Comparison of ENCODE assay signal across 30 mouse cellular contexts in the genomic region with DNA sequence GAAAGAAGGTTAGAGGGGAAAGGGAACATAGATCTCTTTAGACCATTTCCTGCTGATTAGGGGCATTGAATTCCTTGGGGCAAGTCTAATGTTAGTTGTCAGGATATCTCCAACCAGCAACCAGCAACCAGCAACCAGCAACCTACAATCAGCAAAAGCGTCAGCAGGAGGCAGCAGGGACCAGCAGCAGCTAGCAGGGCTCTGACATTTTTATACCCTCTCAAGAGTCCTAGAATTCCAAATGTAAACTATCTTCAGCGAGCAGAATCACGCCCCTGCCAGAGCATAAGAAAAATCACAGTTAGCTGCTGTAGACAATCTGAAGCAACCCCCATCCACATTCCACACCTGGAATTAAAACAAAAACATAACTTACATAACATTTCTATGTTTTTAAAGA. TPM values are rescaled to one million over a fixed set of nuclear protein-coding genes. Genes with fewer than 3 reads are reported as not detected.
DNase-seq lines count a peak whose midpoint lies in the region; ATAC-seq and TF ChIP-seq lines count a peak whose summit lies in the region.
"Had no signal": no experiment of that assay in that cellular context is flagged by ENCODE, and none has a peak within 500 bp of the region (broad histone marks: within the 10 kb centered on the region; RNA-seq: fewer than 3 reads in every experiment).

No protein-coding gene starts in this region.

- intact Hi-C loops in heart, postnatal 14 days (cut with DNase I): no loop called here

- no peaks in the 10 kb centered on the region for H3K9me3 ChIP-seq in liver, postnatal 0 days (ENCODE audit: low read length)
- H3K9me3 ChIP-seq in lung, postnatal 0 days (ENCODE audit: low read length): no peaks in the 10 kb centered on the region
- H3K9me3 ChIP-seq in stomach, postnatal 0 days (ENCODE audit: control insufficient read depth, low read length): no peaks in the 10 kb centered on the region
- H3K9me3 ChIP-seq: forebrain, embryonic 13.5 days; G1E; hindbrain, embryonic 10.5 days; hindbrain, embryonic 15.5 days; liver, embryonic 15.5 days; midbrain, embryonic 15.5 days had no signal

- H3K27ac ChIP-seq in liver, adult 2 months (replicated peaks; ENCODE audit: insufficient read depth, low read depth, low read length): no peak overlapping the region
- no peak overlapping the region for H3K27ac ChIP-seq in liver, postnatal 0 days (ENCODE audit: low read depth)
- H3K27ac ChIP-seq in lung, postnatal 0 days (ENCODE audit: low read length): no peak overlapping the region
- H3K27ac ChIP-seq in stomach, postnatal 0 days (replicated peaks): no peak overlapping the region
- H3K27ac ChIP-seq: forebrain, embryonic 13.5 days; hindbrain, embryonic 10.5 days; hindbrain, embryonic 15.5 days; liver, embryonic 15.5 days; midbrain, embryonic 15.5 days had no signal

- H3K27me3 ChIP-seq in liver, adult 2 months (ENCODE audit: control insufficient read depth, insufficient read depth, low read length): peaks cover 9% of the 10 kb centered on the region; the same call in 1 of the 2 replicates
- H3K27me3 ChIP-seq in liver, postnatal 0 days (ENCODE audit: insufficient read depth, low read length): no peaks in the 10 kb centered on the region
- H3K27me3 ChIP-seq in lung, postnatal 0 days (replicated peaks; ENCODE audit: insufficient read depth, low read length): no peaks in the 10 kb centered on the region
- H3K27me3 ChIP-seq in stomach, postnatal 0 days (ENCODE audit: control insufficient read depth, insufficient read depth, low read length): no peaks in the 10 kb centered on the region
- H3K27me3 ChIP-seq: forebrain, embryonic 13.5 days; hindbrain, embryonic 15.5 days; liver, embryonic 15.5 days; midbrain, embryonic 15.5 days had no signal

- H3K9ac ChIP-seq in liver, adult 2 months (ENCODE audit: low read depth, low read length): no peak overlapping the region
- H3K9ac ChIP-seq in liver, postnatal 0 days (replicated peaks): no peak overlapping the region
- no peak overlapping the region for H3K9ac ChIP-seq in lung, postnatal 0 days (replicated peaks; ENCODE audit: low read depth)
- H3K9ac ChIP-seq in stomach, postnatal 0 days (ENCODE audit: low read length): no peak overlapping the region
- H3K9ac ChIP-seq: forebrain, embryonic 13.5 days; hindbrain, embryonic 15.5 days; liver, embryonic 15.5 days; midbrain, embryonic 15.5 days had no signal

- H3K4me3 ChIP-seq in liver, adult 2 months (ENCODE audit: insufficient read depth, low read depth, low read length): no peak overlapping the region
- no peak overlapping the region for H3K4me3 ChIP-seq in liver, postnatal 0 days (ENCODE audit: low read depth, low read length)
- no peak overlapping the region for H3K4me3 ChIP-seq in lung, postnatal 0 days (ENCODE audit: low read depth, low read length)
- H3K4me3 ChIP-seq in stomach, postnatal 0 days (ENCODE audit: low read depth, low read length): no peak overlapping the region
- H3K4me3 ChIP-seq: forebrain, embryonic 13.5 days; hindbrain, embryonic 10.5 days; hindbrain, embryonic 15.5 days; liver, embryonic 15.5 days; midbrain, embryonic 15.5 days had no signal

- 66% methylated on average over 3 of the region's 3 CpGs for WGBS in liver, adult 2 months
- WGBS in liver, postnatal 0 days (ENCODE audit: insufficient replicate concordance): 70% methylated on average over 3 of the region's 3 CpGs
- WGBS in lung, postnatal 0 days: 20% methylated on average over 3 of the region's 3 CpGs
- WGBS in stomach, postnatal 0 days: 24% methylated on average over 3 of the region's 3 CpGs

- no peaks in the 10 kb centered on the region for H3K36me3 ChIP-seq in liver, adult 2 months (ENCODE audit: control insufficient read depth, insufficient read depth, low read length)
- H3K36me3 ChIP-seq in liver, postnatal 0 days (replicated peaks; ENCODE audit: insufficient read depth, low read length): no peaks in the 10 kb centered on the region
- no peaks in the 10 kb centered on the region for H3K36me3 ChIP-seq in lung, postnatal 0 days (ENCODE audit: insufficient read depth, low read length)
- no peaks in the 10 kb centered on the region for H3K36me3 ChIP-seq in stomach, postnatal 0 days (ENCODE audit: control insufficient read depth, insufficient read depth, low read length)
- H3K36me3 ChIP-seq: G1E; hindbrain, embryonic 10.5 days; hindbrain, embryonic 15.5 days; liver, embryonic 15.5 days; midbrain, embryonic 15.5 days had no signal

- H3K79me2 ChIP-seq in liver, adult 2 months (ENCODE audit: control insufficient read depth, insufficient read depth, low read length): no peaks in the 10 kb centered on the region

- no peak for TF ChIP-seq POLR2A in liver, adult 2 months (IDR thresholded peaks at IDR 0.05; ENCODE audit: extremely low read depth, insufficient read depth, low read length)

- TF ChIP-seq EP300 in liver, postnatal 0 days (IDR thresholded peaks at IDR 0.05; ENCODE audit: low read depth): no peak
- no peak for TF ChIP-seq EP300 in lung, postnatal 0 days (IDR thresholded peaks at IDR 0.05)
- TF ChIP-seq EP300 in stomach, postnatal 0 days (optimal IDR thresholded peaks at IDR 0.05): no peak

- ATAC-seq in liver, postnatal 0 days: no peak
- peak; percentile 28; the same call in 1 of the 2 replicates for ATAC-seq in lung, postnatal 0 days
- no peak for ATAC-seq in stomach, postnatal 0 days (ENCODE audit: low FRiP score, low TSS enrichment)
- ATAC-seq: forebrain, embryonic 13.5 days; inflammation-experienced regulatory T-cells, adult 6 months; midbrain, embryonic 15.5 days; Patski had no signal

- H3K4me2 ChIP-seq in liver, postnatal 0 days (ENCODE audit: low read depth, low read length): no peak overlapping the region
- no peak overlapping the region for H3K4me2 ChIP-seq in lung, postnatal 0 days (replicated peaks; ENCODE audit: low read depth, low read length)
- H3K4me2 ChIP-seq in stomach, postnatal 0 days (replicated peaks; ENCODE audit: low read depth): no peak overlapping the region
- H3K4me2 ChIP-seq: forebrain, embryonic 13.5 days; heart, embryonic 11.5 days; hindbrain, embryonic 15.5 days; liver, embryonic 15.5 days; midbrain, embryonic 15.5 days had no signal

- H3K4me1 ChIP-seq in liver, adult 2 months (ENCODE audit: control insufficient read depth, insufficient read depth, low read length): no peaks in the 10 kb centered on the region
- H3K4me1 ChIP-seq in liver, postnatal 0 days (ENCODE audit: insufficient read depth): no peaks in the 10 kb centered on the region
- no peaks in the 10 kb centered on the region for H3K4me1 ChIP-seq in lung, postnatal 0 days (ENCODE audit: insufficient read depth, low read depth, low read length)
- no peaks in the 10 kb centered on the region for H3K4me1 ChIP-seq in stomach, postnatal 0 days (replicated peaks; ENCODE audit: control insufficient read depth, insufficient read depth)
- H3K4me1 ChIP-seq: forebrain, embryonic 13.5 days; hindbrain, embryonic 10.5 days; hindbrain, embryonic 15.5 days; liver, embryonic 15.5 days; midbrain, embryonic 15.5 days had no signal

- peak; percentile 32; the same call in 1 of the 2 replicates for TF ChIP-seq CTCF in liver, adult 2 months (IDR thresholded peaks at IDR 0.05; ENCODE audit: low read depth, low read length)
- no peak for TF ChIP-seq CTCF in liver, postnatal 0 days (IDR thresholded peaks at IDR 0.05; ENCODE audit: low read depth)
- peak; percentile 64 for TF ChIP-seq CTCF in lung, postnatal 0 days (IDR thresholded peaks at IDR 0.05)
- TF ChIP-seq CTCF in stomach, postnatal 0 days (IDR thresholded peaks at IDR 0.05; ENCODE audit: low read depth): peak; percentile 60

- no peak for DNase-seq in liver, adult 2 months (ENCODE audit: extremely low read depth, low read depth, low spot score)
- DNase-seq in liver, postnatal 0 days: no peak
- peak; percentile 5 for DNase-seq in NIH3T3 (ENCODE audit: low read depth)
- DNase-seq in lung, postnatal 0 days (ENCODE audit: low spot score): peak; percentile 56
- peak; percentile 18 for DNase-seq in stomach, postnatal 0 days (ENCODE audit: low spot score)
- no peak for DNase-seq in heart, postnatal 14 days
- DNase-seq: adrenal gland, postnatal 10 days; cerebellum, adult 8-10 months; cerebellum, postnatal 25 days; gastrocnemius, postnatal 14 days; kidney, adult 9 months; kidney, postnatal 25 days; liver; thymus, adult 2 months; thymus, postnatal 4 days had no signal

RNA-seq across cellular contexts. Expression of gene Slc26a3, which starts 3.4 kb away (rescaled TPM):
- total RNA-seq in liver, adult 2 months (2014; rRNA removed): 0.37 TPM in 1 of 2 replicates, not detected in the other
- polyA plus RNA-seq in liver, adult 2 months (2012; rRNA removed): 0.06 and 0.09 TPM in 2 replicates
- 0.07 and 0.09 TPM in 2 replicates for polyA plus RNA-seq in liver, postnatal 0 days (2015; fragmentation: Nextera tagmentation; extraction: Ambion mirVana)
- 0.04 TPM in 1 of 2 replicates, not detected in the other for polyA plus RNA-seq in lung, postnatal 0 days (2015; fragmentation: Nextera tagmentation; extraction: Ambion mirVana)
- polyA plus RNA-seq in stomach, postnatal 0 days (2015; fragmentation: Nextera tagmentation; extraction: Ambion mirVana): 0.40 and 0.42 TPM in 2 replicates
- 1 to 10 TPM; 1.1 to 2.0 TPM for total RNA-seq in heart, postnatal 14 days (2021)
- total RNA-seq: gastrocnemius, postnatal 14 days; granulocyte monocyte progenitor cell, adult 5-6 weeks; neutrophil, adult 5-6 weeks had no signal
- polyA plus RNA-seq: C2C12; embryonic facial prominence, embryonic 11.5 days; G1E; hindbrain, embryonic 15.5 days; inflammation-experienced regulatory T-cells, adult 6 months; neural tube, embryonic 11.5 days; Patski; spleen, adult 2 months had no signal

RNA-seq across cellular contexts. Expression of gene Dld, which starts 36.0 kb away (rescaled TPM):
- total RNA-seq in liver, adult 2 months (2014; rRNA removed): 93.6 and 117 TPM in 2 replicates
- 17.4 and 19.8 TPM in 2 replicates for polyA plus RNA-seq in liver, adult 2 months (2012; rRNA removed)
- 87.6 and 95.6 TPM in 2 replicates for polyA plus RNA-seq in liver, postnatal 0 days (2015; fragmentation: Nextera tagmentation; extraction: Ambion mirVana)
- 71.4 and 75.2 TPM in 2 replicates for polyA plus RNA-seq in lung, postnatal 0 days (2015; fragmentation: Nextera tagmentation; extraction: Ambion mirVana)
- polyA plus RNA-seq in stomach, postnatal 0 days (2015; fragmentation: Nextera tagmentation; extraction: Ambion mirVana): 108 and 112 TPM in 2 replicates
- total RNA-seq in heart, postnatal 14 days (2021): 100 to 1,000 TPM; 382 to 401 TPM

Comparison
In these comparisons a context has a peak if more than half of its experiments do, and no peak if none do; other contexts are left out.
1. DNase-seq: peak in NIH3T3 (single experiment), lung, postnatal 0 days (single experiment) and stomach, postnatal 0 days (single experiment); none in liver, adult 2 months (single experiment), liver, postnatal 0 days (single experiment) and heart, postnatal 14 days (0 of 2).